Mouse (Mus musculus) myocyte (in vitro differentiated cells): ENCODE results near the gene Defa21. TPM values are rescaled to one million over a fixed set of nuclear protein-coding genes. Genes with fewer than 3 reads are reported as not detected.
"Not testable (repeated sequence)": the region's sequence is repeated elsewhere in the genome, so short reads cannot be mapped to it uniquely, and the experiment has no call there.

Experiments used
- H3K27me3 ChIP-seq: one replicate; pipeline ENCODE4 v1.6.1; 2011; ENCODE audit not compliant: control insufficient read depth, insufficient read depth, insufficient read length
- H3K36me3 ChIP-seq: one replicate; pipeline ENCODE4 v1.6.1; 2011; ENCODE audit not compliant: control insufficient read depth, insufficient read depth
- H3K4me2 ChIP-seq: one replicate; pipeline ENCODE4 v1.6.1; 2011; ENCODE audit warnings: low read depth, control low read depth
- H3K4me3 ChIP-seq: one replicate; pipeline ENCODE4 v1.5.1; 2011; ENCODE audit warnings: mild to moderate bottlenecking, control low read depth, moderate library complexity
- H3K79me2 ChIP-seq: one replicate; pipeline ENCODE4 v1.6.1; 2011; ENCODE audit not compliant: control insufficient read depth, insufficient read depth
- H3ac ChIP-seq: one replicate; pipeline ENCODE4 v1.6.1; 2011; ENCODE audit not compliant: control insufficient read depth, insufficient read length
- CEBPB ChIP-seq: IDR thresholded peaks from 2 replicates; pipeline ENCODE4 v1.6.1; 2011; ENCODE audit warnings: mild to moderate bottlenecking, moderate library complexity; ENCODE audit not compliant: poor library complexity, insufficient read depth, severe bottlenecking
- E2F4 ChIP-seq: IDR thresholded peaks from one replicate; pipeline ENCODE4 v1.6.1; 2011; ENCODE audit warnings: mild to moderate bottlenecking, control low read depth, moderate library complexity; ENCODE audit not compliant: insufficient read depth
- MAX ChIP-seq: IDR thresholded peaks from one replicate; pipeline ENCODE4 v1.6.1; 2011; ENCODE audit warnings: low read depth, mild to moderate bottlenecking, control low read depth
- MYOD1 ChIP-seq, 3 experiments: IDR thresholded peaks; one replicate each; pipeline ENCODE4 v1.6.1; 2011; ENCODE audit warnings: control low read depth in 2 of 3, low read depth in 2 of 3, mild to moderate bottlenecking in 2 of 3, moderate library complexity in 1 of 3; ENCODE audit not compliant: insufficient read length in 2 of 3, control insufficient read depth in 1 of 3
- MYOG ChIP-seq, 3 experiments: IDR thresholded peaks; one replicate each; pipeline ENCODE4 v1.6.1; 2011; ENCODE audit warnings: control low read depth in 2 of 3, low read depth in 2 of 3, mild to moderate bottlenecking in 2 of 3; ENCODE audit not compliant: insufficient read length in 2 of 3, control insufficient read depth in 1 of 3, insufficient read depth in 1 of 3
- POLR2A ChIP-seq: IDR thresholded peaks from one replicate; pipeline ENCODE4 v1.6.1; 2011; ENCODE audit warnings: low read depth, mild to moderate bottlenecking, control low read depth, moderate library complexity; ENCODE audit not compliant: insufficient read length
- POLR2AphosphoS2 ChIP-seq: IDR thresholded peaks from one replicate; pipeline ENCODE4 v1.6.1; 2011; ENCODE audit warnings: low read depth, control low read depth; ENCODE audit not compliant: insufficient read length
- REST ChIP-seq: IDR thresholded peaks from one replicate; pipeline ENCODE4 v1.6.1; 2011; ENCODE audit warnings: mild to moderate bottlenecking, control low read depth, moderate library complexity; ENCODE audit not compliant: insufficient read depth, insufficient read length
- SRF ChIP-seq: IDR thresholded peaks from one replicate; pipeline ENCODE4 v1.6.1; 2011; ENCODE audit warnings: low read depth; ENCODE audit not compliant: control insufficient read depth, insufficient read length
- TCF12 ChIP-seq: IDR thresholded peaks from one replicate; pipeline ENCODE4 v1.6.1; 2011; ENCODE audit warnings: mild to moderate bottlenecking, control low read depth; ENCODE audit not compliant: poor library complexity, insufficient read depth, severe bottlenecking
- TCF3 ChIP-seq: IDR thresholded peaks from one replicate; pipeline ENCODE4 v1.6.1; 2011; ENCODE audit warnings: low read depth, control low read depth; ENCODE audit not compliant: insufficient read length
- USF1 ChIP-seq: IDR thresholded peaks from one replicate; pipeline ENCODE4 v1.6.1; 2011; ENCODE audit warnings: low read depth, mild to moderate bottlenecking, control low read depth, moderate library complexity
- polyA plus RNA-seq: library from polyadenylated mRNA; unstranded; fragments of >200 nt; fragmentation: generic; extraction: Trizol; gene quantifications from one replicate; pipeline ENCODE4 v1.2.1, GENCODE M21; 2012; ENCODE audit warnings: missing spikeins

The Defa21 gene
- polyA plus RNA-seq: not detected

GRCm38 (mm10) chr8:21025245-21025644 is at the start of gene Defa21:
TSS of gene Defa21 (plus strand) at chr8:21025545.
- H3K4me3 ChIP-seq, H3K27me3 ChIP-seq, H3ac ChIP-seq, H3K4me2 ChIP-seq, H3K36me3 ChIP-seq, H3K79me2 ChIP-seq: not testable (repeated sequence)

GRCm38 (mm10) chr8:20979846-20980245 is 45.5 kb upstream of the Defa21 start:
- no peak overlapping the region for H3ac ChIP-seq
- H3K27me3 ChIP-seq: no peaks in the 10 kb centered on the region
- H3K4me3 ChIP-seq: no peak overlapping the region
- TF ChIP-seq CEBPB: no peak
- no peak overlapping the region for H3K4me2 ChIP-seq
- no peaks in the 10 kb centered on the region for H3K36me3 ChIP-seq
- H3K79me2 ChIP-seq: no peaks in the 10 kb centered on the region

GRCm38 (mm10) chr8:20994042-20994441 is 31.3 kb upstream of the Defa21 start:
- not testable (repeated sequence) for H3K4me3 ChIP-seq, H3K4me2 ChIP-seq, H3K27me3 ChIP-seq, H3ac ChIP-seq, H3K79me2 ChIP-seq, H3K36me3 ChIP-seq

- H3K36me3 ChIP-seq: no peaks in the 10 kb centered on the region
- TF ChIP-seq TCF3: no peak
- no peak for TF ChIP-seq USF1
- no peak for TF ChIP-seq MYOG (IDR thresholded peaks at IDR 0.05; ENCODE audit: control insufficient read depth in 1 of 3, insufficient read depth in 1 of 3, insufficient read length in 2 of 3, low read depth in 2 of 3)
- TF ChIP-seq MAX: no peak
- no peak for TF ChIP-seq TCF12
- no peak for TF ChIP-seq REST
Measured at GRCm38 (mm10) chr8:20996776-20997175, 28.6 kb upstream of the Defa21 start.

GRCm38 (mm10) chr8:20997291-20997690 is 28.1 kb upstream of the Defa21 start:
- no peaks in the 10 kb centered on the region for H3K36me3 ChIP-seq
- H3K27me3 ChIP-seq: no peaks in the 10 kb centered on the region
- no peaks in the 10 kb centered on the region for H3K79me2 ChIP-seq
- no peak overlapping the region for H3K4me3 ChIP-seq
- H3K4me2 ChIP-seq: no peak overlapping the region
- no peak overlapping the region for H3ac ChIP-seq
- TF ChIP-seq REST (no peak), TCF3 (no peak), SRF (no peak), USF1 (no peak), E2F4 (no peak), TCF12 (no peak), MAX (no peak), POLR2A (no peak), CEBPB (no peak), MYOG (IDR thresholded peaks at IDR 0.05; ENCODE audit: control insufficient read depth in 1 of 3, insufficient read depth in 1 of 3, insufficient read length in 2 of 3, low read depth in 2 of 3) (no peak), MYOD1 (IDR thresholded peaks at IDR 0.05; ENCODE audit: control insufficient read depth in 1 of 3, insufficient read length in 2 of 3, low read depth in 2 of 3) (no peak), POLR2AphosphoS2 (no peak)

More at GRCm38 (mm10) chr8:20996776-20997175, 28.6 kb upstream of the Defa21 start:
- Histone ChIP-seq H3K4me2 (no peak overlapping the region), H3ac (no peak overlapping the region), H3K79me2 (no peaks in the 10 kb centered on the region), H3K4me3 (no peak overlapping the region), H3K27me3 (no peaks in the 10 kb centered on the region)

- Histone ChIP-seq H3K79me2 (no peaks in the 10 kb centered on the region), H3K4me3 (no peak overlapping the region), H3K36me3 (no peaks in the 10 kb centered on the region), H3K27me3 (no peaks in the 10 kb centered on the region), H3K4me2 (no peak overlapping the region), H3ac (no peak overlapping the region)
- TF ChIP-seq TCF3: no peak
- TF ChIP-seq REST: no peak
- TF ChIP-seq MAX: no peak
- no peak for TF ChIP-seq POLR2AphosphoS2
- TF ChIP-seq USF1: no peak
- no peak for TF ChIP-seq SRF
- no peak for TF ChIP-seq TCF12
- TF ChIP-seq E2F4: no peak
- no peak for TF ChIP-seq CEBPB
- TF ChIP-seq POLR2A: no peak
- TF ChIP-seq MYOD1 (IDR thresholded peaks at IDR 0.05; ENCODE audit: control insufficient read depth in 1 of 3, insufficient read length in 2 of 3, low read depth in 2 of 3): no peak
- TF ChIP-seq MYOG (IDR thresholded peaks at IDR 0.05; ENCODE audit: control insufficient read depth in 1 of 3, insufficient read depth in 1 of 3, insufficient read length in 2 of 3, low read depth in 2 of 3): no peak
Measured at GRCm38 (mm10) chr8:21001171-21001570, 24.2 kb upstream of the Defa21 start.
